Mouse (Mus musculus) kidney, adult 2 months (tissue): Measurements from ENCODE around the gene Trf.

Experiments
- CTCF ChIP-seq: fragments of 200-500 bp; conservative IDR thresholded peaks from 2 replicates; pipeline ENCODE4 v1.5.1; 2011; ENCODE audit warnings: low read depth, mild to moderate bottlenecking, control low read depth, low read length, moderate library complexity, mixed read lengths; ENCODE audit not compliant: insufficient read depth, insufficient read length
- POLR2A ChIP-seq: fragments of 200-500 bp; IDR thresholded peaks from one replicate; pipeline ENCODE4 v1.6.1; 2011; ENCODE audit warnings: low read depth, low read length, control low read depth

DNA sequence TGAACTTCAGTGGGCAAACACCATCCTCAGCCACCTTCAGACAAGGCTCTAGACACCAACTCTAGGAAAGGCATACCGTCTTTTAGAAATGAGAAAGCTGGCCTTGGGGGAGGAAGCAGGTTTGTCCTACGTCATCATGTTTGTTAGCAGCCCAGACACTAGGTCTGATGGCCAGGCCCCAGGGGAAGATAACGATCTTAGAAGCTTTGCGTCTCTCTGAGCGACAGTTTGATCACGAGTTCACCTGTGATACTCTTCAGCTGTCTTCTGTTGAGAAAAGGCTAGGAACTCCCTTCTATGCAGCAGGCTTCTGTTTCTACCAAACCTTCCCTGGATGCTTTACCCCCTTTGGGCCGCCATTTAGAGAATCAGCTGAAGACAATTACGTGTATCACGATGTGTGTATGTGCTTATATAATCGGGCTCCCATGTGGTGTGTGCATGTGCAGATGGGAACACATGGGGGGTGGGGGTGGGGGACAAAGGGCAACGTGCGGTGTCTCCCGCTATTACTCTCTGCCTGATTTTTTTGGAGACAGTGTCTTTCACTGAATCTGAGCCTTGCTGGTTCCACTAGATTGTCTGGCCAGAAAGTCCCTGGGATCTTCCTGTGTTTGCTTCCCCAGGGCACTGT lies 1.8 kb downstream of the Trf start:
- no peak for TF ChIP-seq POLR2A
- TF ChIP-seq CTCF, result no peak
